Mouse (Mus musculus) neural tube, embryonic 15.5 days (tissue): ENCODE data around the gene Ethe1. TPM values are rescaled to one million over a fixed set of nuclear protein-coding genes. Genes with fewer than 3 reads are reported as not detected.

Source experiments
- ATAC-seq: fragments of 200-750 bp; cut with Nextera tagmentation; 2 replicates; pipeline ENCODE4 v1.8.0; 2017; ENCODE audit warnings: mild to moderate bottlenecking, moderate TSS enrichment, moderate library complexity; ENCODE audit not compliant: low FRiP score
- H3K27ac ChIP-seq: fragments of 300-500 bp; sonication (generic); replicated peaks from 2 replicates; pipeline ENCODE4 v1.5.1; 2015; ENCODE audit warnings: mild to moderate bottlenecking, inconsistent platforms
- H3K27me3 ChIP-seq: fragments of 300-500 bp; sonication (generic); replicated peaks from 2 replicates; pipeline ENCODE4 v1.6.1; 2015; ENCODE audit warnings: inconsistent platforms
- H3K36me3 ChIP-seq: fragments of 300-500 bp; sonication (generic); 2 replicates; pipeline ENCODE4 v1.6.1; 2015; ENCODE audit warnings: inconsistent platforms
- H3K4me1 ChIP-seq: fragments of 300-500 bp; sonication (generic); 2 replicates; pipeline ENCODE4 v1.6.1; 2015; ENCODE audit warnings: inconsistent platforms
- H3K4me2 ChIP-seq: fragments of 300-500 bp; sonication (generic); 2 replicates; pipeline ENCODE4 v1.6.1; 2015; ENCODE audit warnings: inconsistent platforms, mild to moderate bottlenecking, moderate library complexity
- H3K4me3 ChIP-seq: fragments of 300-500 bp; sonication (generic); replicated peaks from 2 replicates; pipeline ENCODE4 v1.5.1; 2015; ENCODE audit warnings: mild to moderate bottlenecking, inconsistent platforms
- H3K9ac ChIP-seq: fragments of 300-500 bp; sonication (generic); replicated peaks from 2 replicates; pipeline ENCODE4 v1.6.1; 2015; ENCODE audit warnings: mild to moderate bottlenecking, inconsistent platforms
- H3K9me3 ChIP-seq: fragments of 300-500 bp; sonication (generic); replicated peaks from 2 replicates; pipeline ENCODE4 v1.6.1; 2016; ENCODE audit warnings: inconsistent platforms
- WGBS: fragments of 180-500 bp; shearing (Covaris S2); methylation state at CpG from one replicate; pipeline ENCODE4 v1.1.7; 2015; ENCODE audit warnings: mixed read lengths; 5-methylcytosine and 5-hydroxymethylcytosine counted together
- polyA plus RNA-seq: library from polyadenylated mRNA; unstranded; fragments of >200 nt; fragmentation: Nextera tagmentation; extraction: Ambion mirVana; gene quantifications from 2 replicates; pipeline ENCODE4 v1.2.1, GENCODE M21; 2015

Gene Ethe1
- polyA plus RNA-seq, 1 experiment from 2014 or later: 29.3 TPM

DNA sequence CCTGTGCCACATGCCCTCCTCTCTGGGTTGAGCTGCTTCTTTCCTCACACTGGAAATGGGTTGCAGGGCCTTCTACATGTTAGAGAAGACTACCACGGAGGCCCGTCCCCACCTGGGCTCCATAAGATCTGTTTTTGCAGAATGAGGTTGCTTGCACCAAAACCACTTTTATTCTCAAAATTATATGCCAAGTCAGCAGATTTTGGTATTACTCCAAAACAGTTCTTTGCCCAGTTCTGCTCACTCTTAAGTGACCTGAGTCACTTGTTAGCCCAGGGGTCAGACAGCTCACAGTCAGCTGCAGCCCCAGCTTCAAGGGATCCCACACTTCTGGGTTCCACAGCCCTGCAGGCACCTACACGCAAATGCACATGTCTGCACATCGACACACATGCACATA is 25.9 kb upstream of the Ethe1 start:
- 95% methylated on average over 4 of the region's 4 CpGs for WGBS
- H3K9me3 ChIP-seq: no peaks in the 10 kb centered on the region
- peaks cover 29% of the 10 kb centered on the region for H3K36me3 ChIP-seq
- no peak for ATAC-seq
- H3K4me3 ChIP-seq: no peak overlapping the region
- H3K27ac ChIP-seq: no peak overlapping the region
- no peaks in the 10 kb centered on the region for H3K27me3 ChIP-seq
- no peak overlapping the region for H3K4me2 ChIP-seq
- no peak overlapping the region for H3K9ac ChIP-seq
- no peaks in the 10 kb centered on the region for H3K4me1 ChIP-seq

DNA sequence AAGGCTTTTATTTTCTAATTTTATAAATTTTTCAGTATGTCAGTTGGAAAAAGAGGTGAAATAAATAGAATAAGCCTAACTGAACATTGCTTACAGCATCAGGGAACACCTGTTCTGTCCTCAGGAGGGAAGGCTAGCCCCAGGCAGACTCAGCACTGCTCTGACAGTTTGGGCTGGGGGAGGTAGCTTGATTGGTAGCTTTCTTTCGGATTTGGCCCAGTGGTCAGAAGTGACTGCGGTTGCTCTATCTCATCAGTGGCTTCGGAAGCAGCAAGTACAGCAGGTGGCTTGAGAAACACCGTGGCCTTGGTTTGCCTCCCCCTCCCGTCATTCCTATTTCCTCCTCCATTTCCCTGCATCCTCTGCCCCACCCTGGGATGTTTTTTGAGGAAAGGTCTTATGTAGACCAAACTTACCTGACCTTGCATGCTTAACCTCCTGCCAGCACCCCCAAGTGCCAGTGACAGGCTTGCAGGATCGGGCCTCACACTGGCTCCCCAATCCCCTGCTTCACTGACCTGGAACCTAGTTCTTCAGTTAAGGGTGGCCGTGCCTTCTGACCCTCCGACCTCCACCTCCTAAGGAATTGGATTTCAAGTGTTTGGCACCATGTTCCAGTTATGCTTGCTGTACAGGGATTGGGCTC is 24.0 kb upstream of the Ethe1 start:
- Histone ChIP-seq H3K36me3 (peaks cover 44% of the 10 kb centered on the region), H3K9me3 (no peaks in the 10 kb centered on the region), H3K4me2 (no peak overlapping the region), H3K27ac (no peak overlapping the region), H3K4me3 (no peak overlapping the region), H3K9ac (no peak overlapping the region), H3K4me1 (no peaks in the 10 kb centered on the region), H3K27me3 (no peaks in the 10 kb centered on the region)
- 88% methylated on average over 8 of the region's 8 CpGs for WGBS
- ATAC-seq: no peak

DNA sequence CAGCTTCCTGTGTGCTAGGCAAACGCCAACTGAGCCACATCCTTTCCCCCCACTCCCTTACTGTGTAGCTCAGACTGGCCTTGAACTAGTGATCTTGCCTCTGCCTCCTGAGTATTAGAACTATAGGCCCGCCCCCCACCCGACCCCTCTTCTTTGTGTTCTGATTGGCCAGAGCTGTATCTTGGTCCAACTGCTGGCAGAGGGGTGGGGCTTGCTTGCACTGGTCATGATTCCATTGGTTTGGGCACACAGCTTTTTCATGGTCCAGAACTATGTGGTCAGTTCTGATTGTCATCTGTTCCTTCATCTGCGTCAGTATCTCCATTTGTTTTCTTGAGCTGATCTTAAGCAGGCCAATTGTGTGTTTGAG is 23.5 kb upstream of the Ethe1 start:
- no peak overlapping the region for H3K4me2 ChIP-seq

DNA sequence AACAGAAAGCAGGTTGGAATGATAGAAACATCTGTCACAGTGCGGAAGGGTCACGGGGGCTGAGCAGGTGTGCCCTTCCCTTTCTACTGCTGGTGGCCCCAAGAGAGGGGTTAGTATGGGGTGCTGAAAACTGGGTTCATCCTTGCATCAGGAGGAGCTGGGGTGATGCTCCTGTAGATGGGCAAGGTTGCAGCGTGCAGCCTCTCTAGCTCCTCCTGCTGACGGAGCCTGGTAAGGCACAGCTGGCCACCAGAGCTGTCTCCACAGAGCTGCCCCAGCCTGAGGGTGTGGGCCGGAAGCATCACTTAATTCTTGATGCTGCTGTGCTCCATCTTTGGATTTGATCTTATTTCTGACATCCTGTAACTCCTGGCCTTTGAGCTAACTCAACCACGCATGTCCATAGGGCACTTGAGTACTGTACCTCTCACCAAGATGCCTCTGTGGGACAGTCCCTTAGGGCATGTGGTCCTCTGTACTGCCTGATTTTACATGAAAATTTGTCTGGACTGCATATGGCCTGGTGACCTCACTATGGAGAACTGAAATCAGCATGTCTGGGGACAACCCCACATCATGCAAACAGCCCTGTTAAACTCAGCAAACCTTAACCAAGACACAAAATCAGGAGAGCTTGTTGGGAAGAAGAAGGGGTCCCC is 22.6 kb upstream of the Ethe1 start:
- no peak for ATAC-seq

More for the DNA sequence above, 23.5 kb upstream of the Ethe1 start:
- ATAC-seq: no peak
- Histone ChIP-seq H3K27ac (no peak overlapping the region), H3K27me3 (no peaks in the 10 kb centered on the region), H3K4me3 (no peak overlapping the region), H3K9ac (no peak overlapping the region), H3K36me3 (peaks cover 49% of the 10 kb centered on the region), H3K9me3 (no peaks in the 10 kb centered on the region), H3K4me1 (no peaks in the 10 kb centered on the region)
- 93% methylated on average over 4 of the region's 4 CpGs for WGBS

DNA sequence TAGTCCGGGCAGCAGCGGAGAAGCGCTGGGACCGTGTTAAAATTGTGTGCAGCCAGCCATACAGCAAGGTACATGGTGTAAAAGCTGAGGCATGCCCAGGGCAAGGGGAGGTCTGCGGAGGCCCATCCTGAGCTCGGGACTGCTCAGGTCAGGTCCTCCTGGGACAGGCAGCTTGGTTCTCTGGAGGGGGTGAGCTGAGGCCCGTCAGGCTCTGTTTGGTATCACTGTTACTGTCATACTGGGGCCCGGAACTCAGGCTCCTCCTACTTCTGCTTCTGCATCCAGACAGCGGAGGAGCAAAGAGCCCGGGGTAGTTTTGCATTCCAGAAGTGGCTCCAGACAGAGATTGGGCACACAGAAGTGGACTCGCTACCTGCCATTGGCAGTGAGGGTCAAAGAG is 21.7 kb upstream of the Ethe1 start:
- 94% methylated on average over 11 of the region's 11 CpGs for WGBS
- Histone ChIP-seq H3K4me2 (no peak overlapping the region), H3K36me3 (peaks cover 44% of the 10 kb centered on the region), H3K9ac (no peak overlapping the region), H3K27me3 (no peaks in the 10 kb centered on the region), H3K27ac (no peak overlapping the region), H3K9me3 (no peaks in the 10 kb centered on the region), H3K4me1 (no peaks in the 10 kb centered on the region), H3K4me3 (no peak overlapping the region)
- no peak for ATAC-seq

More for the DNA sequence above, 22.6 kb upstream of the Ethe1 start:
- no peaks in the 10 kb centered on the region for H3K27me3 ChIP-seq
- no peaks in the 10 kb centered on the region for H3K9me3 ChIP-seq
- H3K4me3 ChIP-seq: no peak overlapping the region
- 70% methylated on average over 6 of the region's 6 CpGs for WGBS
- no peak overlapping the region for H3K27ac ChIP-seq
- H3K9ac ChIP-seq: no peak overlapping the region
- no peak overlapping the region for H3K4me2 ChIP-seq
- H3K4me1 ChIP-seq: no peaks in the 10 kb centered on the region
- peaks cover 49% of the 10 kb centered on the region for H3K36me3 ChIP-seq

DNA sequence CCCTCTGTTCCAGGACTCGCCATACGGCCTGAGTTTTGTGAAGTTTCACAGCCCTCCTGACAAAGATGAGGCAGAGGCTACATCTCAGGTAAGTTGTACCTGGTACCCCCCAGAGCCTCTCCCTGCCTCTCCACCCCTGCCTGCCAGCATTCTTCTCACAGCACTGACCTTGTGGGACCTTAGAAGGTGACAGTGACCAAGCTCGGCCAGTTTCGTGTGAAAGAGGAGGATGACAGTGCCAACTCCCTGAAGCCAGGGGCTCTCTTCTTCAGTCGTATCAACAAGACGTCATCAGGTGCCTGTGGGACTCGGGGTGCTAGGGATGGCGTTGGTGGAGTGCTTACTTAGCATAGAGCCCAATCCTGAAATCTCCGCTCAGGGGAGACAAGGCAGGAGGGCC is 21.1 kb upstream of the Ethe1 start:
- H3K4me1 ChIP-seq: no peaks in the 10 kb centered on the region
- WGBS: 96% methylated on average over 9 of the region's 9 CpGs
- no peak overlapping the region for H3K4me3 ChIP-seq
- H3K27ac ChIP-seq: no peak overlapping the region
- H3K36me3 ChIP-seq: peaks cover 40% of the 10 kb centered on the region
- H3K9me3 ChIP-seq: no peaks in the 10 kb centered on the region
- no peaks in the 10 kb centered on the region for H3K27me3 ChIP-seq
- H3K4me2 ChIP-seq: no peak overlapping the region
- H3K9ac ChIP-seq: no peak overlapping the region
- no peak for ATAC-seq

DNA sequence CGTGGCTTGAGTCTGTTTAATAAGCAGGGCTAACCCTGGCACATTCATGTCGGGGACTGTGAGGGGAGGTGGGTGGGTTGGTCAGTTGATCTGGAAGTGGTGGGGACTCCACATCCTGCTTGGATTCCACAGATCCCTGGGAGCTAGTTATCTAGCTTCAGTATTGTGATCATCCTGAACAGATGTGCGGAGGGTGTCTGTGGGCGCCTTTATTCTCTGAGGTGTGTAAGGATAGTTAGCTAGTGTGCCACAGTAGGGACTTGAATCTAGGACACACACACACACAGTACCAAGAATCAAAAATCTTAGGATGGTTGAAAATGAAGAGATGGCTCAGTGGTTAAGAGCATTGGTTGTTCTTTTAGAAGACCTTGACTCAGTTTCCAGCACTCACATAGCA is 18.8 kb upstream of the Ethe1 start:
- Histone ChIP-seq H3K27me3 (no peaks in the 10 kb centered on the region), H3K4me1 (no peaks in the 10 kb centered on the region), H3K9ac (no peak overlapping the region), H3K36me3 (peaks cover 31% of the 10 kb centered on the region), H3K9me3 (no peaks in the 10 kb centered on the region), H3K4me3 (no peak overlapping the region), H3K4me2 (no peak overlapping the region), H3K27ac (no peak overlapping the region)
- ATAC-seq: no peak
- 91% methylated on average over 4 of the region's 4 CpGs for WGBS

DNA sequence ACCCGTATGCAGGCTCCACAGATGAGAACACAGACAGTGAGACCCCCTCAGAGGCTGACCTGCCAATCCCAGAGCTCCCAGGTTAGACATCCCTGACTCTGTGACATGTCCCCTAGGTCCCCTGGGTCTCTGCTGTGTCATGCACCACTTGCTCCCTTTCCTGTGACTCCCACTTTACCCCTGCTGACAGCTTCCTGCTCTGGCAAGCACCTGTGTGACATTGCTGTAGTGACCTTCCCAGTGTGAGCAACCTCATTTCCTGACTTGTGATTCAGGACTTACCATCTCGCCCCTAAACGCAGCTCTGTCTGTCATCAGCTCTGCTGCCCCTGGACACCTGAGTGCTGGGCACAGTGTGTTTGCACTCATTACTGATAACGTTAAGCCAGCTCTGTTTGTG is 16.3 kb upstream of the Ethe1 start:
- ATAC-seq: no peak
- no peaks in the 10 kb centered on the region for H3K9me3 ChIP-seq
- no peak overlapping the region for H3K4me3 ChIP-seq
- 90% methylated on average over 4 of the region's 4 CpGs for WGBS
- no peak overlapping the region for H3K4me2 ChIP-seq
- no peaks in the 10 kb centered on the region for H3K27me3 ChIP-seq
- no peak overlapping the region for H3K9ac ChIP-seq
- no peak overlapping the region for H3K27ac ChIP-seq
- H3K36me3 ChIP-seq: peaks cover 28% of the 10 kb centered on the region
- H3K4me1 ChIP-seq: no peaks in the 10 kb centered on the region

DNA sequence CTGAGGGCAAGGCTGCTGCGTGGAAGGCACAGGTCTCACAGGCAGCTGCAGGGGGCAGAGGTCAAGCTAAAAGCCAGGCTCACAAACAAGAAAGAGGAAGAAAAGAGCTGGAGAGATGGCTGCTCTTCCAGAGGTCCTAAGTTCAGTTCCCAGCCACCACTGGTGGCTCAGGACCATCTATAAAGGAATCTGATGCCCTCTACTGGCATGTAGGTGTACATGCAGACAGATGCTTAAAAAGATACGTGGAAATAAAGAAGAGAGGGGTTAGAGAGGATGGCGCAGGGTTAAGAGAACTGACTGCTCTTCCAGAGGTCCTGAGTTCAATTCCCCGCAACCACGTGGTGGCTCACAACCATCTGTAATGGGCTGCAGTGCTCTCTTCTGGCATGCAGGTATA is 14.9 kb upstream of the Ethe1 start:
- H3K4me2 ChIP-seq: no peak overlapping the region
- no peaks in the 10 kb centered on the region for H3K27me3 ChIP-seq
- H3K4me1 ChIP-seq: no peaks in the 10 kb centered on the region
- 54% methylated on average over 5 of the region's 5 CpGs for WGBS
- no peak for ATAC-seq
- no peaks in the 10 kb centered on the region for H3K9me3 ChIP-seq
- no peak overlapping the region for H3K4me3 ChIP-seq
- no peak overlapping the region for H3K9ac ChIP-seq
- no peak overlapping the region for H3K27ac ChIP-seq
- H3K36me3 ChIP-seq: peaks cover 14% of the 10 kb centered on the region

DNA sequence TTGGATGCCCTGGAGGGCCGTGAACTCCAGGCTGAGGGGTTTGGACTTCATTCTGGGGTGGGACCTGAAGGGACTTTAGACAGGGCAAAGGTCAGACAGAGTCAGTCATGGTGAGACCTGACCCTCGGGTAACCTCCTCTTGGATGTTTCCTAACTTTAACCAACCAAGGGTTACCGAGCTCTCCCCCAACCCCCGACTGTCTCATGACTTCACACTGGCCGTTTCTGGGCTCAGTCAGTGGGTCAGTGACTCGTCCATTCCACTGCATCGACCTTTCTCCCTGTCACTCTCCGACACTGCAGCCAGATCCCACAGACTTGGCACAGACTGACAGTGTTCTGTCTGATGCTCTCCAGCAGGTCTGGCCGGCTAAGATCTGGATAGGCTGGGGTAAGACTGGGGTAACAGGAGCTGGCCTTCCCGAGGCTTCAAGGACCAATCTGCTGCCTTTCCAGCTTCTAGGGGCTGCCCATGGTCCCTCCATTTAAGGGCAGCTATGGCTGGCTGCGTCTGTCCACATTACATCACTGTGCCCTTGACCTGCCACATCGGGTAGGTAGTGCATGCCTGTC is 13.0 kb upstream of the Ethe1 start:
- H3K27ac ChIP-seq: no peak overlapping the region
- no peaks in the 10 kb centered on the region for H3K36me3 ChIP-seq
- H3K9ac ChIP-seq: no peak overlapping the region
- no peak for ATAC-seq
- H3K9me3 ChIP-seq: no peaks in the 10 kb centered on the region
- H3K4me3 ChIP-seq: no peak overlapping the region
- 67% methylated on average over 12 of the region's 12 CpGs for WGBS
- H3K4me2 ChIP-seq: no peak overlapping the region
- H3K27me3 ChIP-seq: no peaks in the 10 kb centered on the region
- no peaks in the 10 kb centered on the region for H3K4me1 ChIP-seq

DNA sequence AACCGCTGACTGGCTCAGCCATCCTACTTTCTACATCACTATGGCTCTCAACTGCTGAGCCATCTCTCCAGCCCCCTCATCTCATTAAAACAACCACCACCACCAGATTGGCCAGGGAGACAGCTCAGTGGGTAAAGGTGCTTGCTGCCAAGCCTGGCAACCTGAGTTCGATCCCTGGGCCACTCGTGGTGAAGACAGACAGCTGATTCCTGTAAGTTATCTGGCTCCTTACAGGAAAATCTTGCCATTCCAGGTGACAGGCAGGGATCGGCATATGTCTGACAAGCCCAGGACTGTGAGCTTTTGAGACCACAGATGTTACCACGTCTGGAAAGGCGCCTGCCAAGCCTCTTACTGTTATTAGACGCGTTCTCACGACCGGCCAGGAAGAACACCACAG is 9.5 kb upstream of the Ethe1 start:
- H3K4me2 ChIP-seq: no peak overlapping the region
- no peak overlapping the region for H3K9ac ChIP-seq
- H3K9me3 ChIP-seq: no peaks in the 10 kb centered on the region
- H3K4me3 ChIP-seq: no peak overlapping the region
- no peaks in the 10 kb centered on the region for H3K27me3 ChIP-seq
- no peaks in the 10 kb centered on the region for H3K4me1 ChIP-seq
- no peak overlapping the region for H3K27ac ChIP-seq
- 96% methylated on average over 10 of the region's 10 CpGs for whole genome bisulfite sequencing
- H3K36me3 ChIP-seq: no peaks in the 10 kb centered on the region
- ATAC-seq: no peak

DNA sequence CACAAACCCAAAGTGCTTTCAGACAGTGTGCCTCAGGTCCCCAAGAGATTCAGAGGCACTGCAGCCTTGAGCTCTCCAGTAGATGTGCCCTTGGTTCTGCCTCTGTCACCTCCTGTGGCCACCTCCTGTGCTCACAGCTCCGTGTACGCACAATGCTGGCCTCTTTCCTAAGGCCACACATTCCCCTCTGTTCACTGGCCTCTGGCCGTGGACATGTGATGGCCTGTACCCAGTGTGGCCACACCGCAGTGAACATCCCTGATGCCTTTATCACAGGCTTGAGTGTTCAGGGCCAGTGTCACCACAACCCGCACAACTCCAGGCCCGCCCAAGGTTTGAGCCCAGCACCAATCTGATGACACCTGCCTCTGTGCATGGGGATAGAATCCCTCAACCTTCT is 2.5 kb upstream of the Ethe1 start:
- Histone ChIP-seq H3K27ac (no peak overlapping the region), H3K9ac (no peak overlapping the region), H3K9me3 (no peaks in the 10 kb centered on the region), H3K4me1 (peaks cover 22% of the 10 kb centered on the region), H3K4me2 (no peak overlapping the region), H3K4me3 (no peak overlapping the region), H3K27me3 (peaks cover 21% of the 10 kb centered on the region), H3K36me3 (no peaks in the 10 kb centered on the region)
- 91% methylated on average over 6 of the region's 6 CpGs for WGBS
- no peak for ATAC-seq
